Mouse (Mus musculus) embryonic facial prominence, embryonic 10.5 days (tissue): ENCODE data around the gene Aqp8. TPM values are rescaled to one million over a fixed set of nuclear protein-coding genes. Genes with fewer than 3 reads are reported as not detected.

Experiments used
- DNase-seq: peaks from one replicate; pipeline ENCODE4 v3.0.0-alpha.2; 2017; ENCODE audit warnings: low spot score
- H3K27ac ChIP-seq: fragments of 300-500 bp; sonication (generic); replicated peaks from 2 replicates; pipeline ENCODE4 v1.5.1; 2016; ENCODE audit warnings: mild to moderate bottlenecking
- H3K27me3 ChIP-seq: fragments of 300-500 bp; sonication (generic); replicated peaks from 2 replicates; pipeline ENCODE4 v1.6.1; 2016; ENCODE audit warnings: low read depth, mild to moderate bottlenecking; ENCODE audit not compliant: poor library complexity, severe bottlenecking
- H3K36me3 ChIP-seq: fragments of 300-500 bp; sonication (generic); replicated peaks from 2 replicates; pipeline ENCODE4 v1.6.1; 2016; ENCODE audit warnings: mild to moderate bottlenecking, moderate library complexity
- H3K4me1 ChIP-seq: fragments of 300-500 bp; sonication (generic); 2 replicates; pipeline ENCODE4 v1.6.1; 2016
- H3K4me3 ChIP-seq: fragments of 300-500 bp; sonication (generic); 2 replicates; pipeline ENCODE4 v1.5.1; 2016; ENCODE audit warnings: mild to moderate bottlenecking, moderate library complexity
- H3K9me3 ChIP-seq: fragments of 300-500 bp; sonication (generic); 2 replicates; pipeline ENCODE4 v1.6.1; 2016; ENCODE audit warnings: mild to moderate bottlenecking
- WGBS: fragments of 180-500 bp; shearing (Covaris S2); methylation state at CpG from one replicate; pipeline ENCODE4 v1.1.7; 2016; 5-methylcytosine and 5-hydroxymethylcytosine counted together
- polyA plus RNA-seq: library from polyadenylated mRNA; unstranded; fragments of >200 nt; fragmentation: Nextera tagmentation; extraction: Ambion mirVana; gene quantifications from 2 replicates; pipeline ENCODE4 v1.2.1, GENCODE M21; 2016

Aqp8 gene
- 0.34 and 0.51 TPM in 2 replicates for polyA plus RNA-seq

DNA sequence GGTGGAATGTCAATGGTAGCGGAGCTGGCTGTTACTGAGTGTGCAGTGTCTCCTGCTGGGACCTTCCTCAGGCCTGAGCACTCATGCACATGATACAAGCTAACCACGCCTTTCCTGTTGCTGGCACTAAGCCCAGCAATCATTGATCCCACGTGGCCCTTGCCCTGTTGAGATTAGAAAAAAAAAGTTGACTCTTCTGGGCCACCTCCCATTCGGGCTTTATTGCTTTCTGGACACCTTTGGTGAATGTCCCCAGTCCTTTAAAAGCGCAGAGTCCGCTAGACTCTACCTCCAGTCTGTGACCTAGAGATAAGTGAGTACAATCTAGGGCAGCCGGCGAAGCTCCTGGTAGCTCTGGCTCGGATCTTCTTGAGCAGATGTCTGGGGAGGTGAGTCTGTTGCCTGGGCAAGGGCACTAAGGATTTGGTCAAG is at the start of gene Aqp8:
Gene Aqp8 (plus strand): TSS at position 222 of the 432 bp plus-strand sequence.
- no peak within 1 kb of the TSS for H3K4me3 ChIP-seq
- 89% methylated on average over 9 of the region's 9 CpGs for WGBS
- no peak within 1 kb of the TSS for H3K27ac ChIP-seq
- no peak for DNase-seq
- no peaks in the 10 kb centered on the region for H3K27me3 ChIP-seq
- no peaks in the 10 kb centered on the region for H3K4me1 ChIP-seq
- H3K36me3 ChIP-seq: no peaks in the 10 kb centered on the region
- no peaks in the 10 kb centered on the region for H3K9me3 ChIP-seq

DNA sequence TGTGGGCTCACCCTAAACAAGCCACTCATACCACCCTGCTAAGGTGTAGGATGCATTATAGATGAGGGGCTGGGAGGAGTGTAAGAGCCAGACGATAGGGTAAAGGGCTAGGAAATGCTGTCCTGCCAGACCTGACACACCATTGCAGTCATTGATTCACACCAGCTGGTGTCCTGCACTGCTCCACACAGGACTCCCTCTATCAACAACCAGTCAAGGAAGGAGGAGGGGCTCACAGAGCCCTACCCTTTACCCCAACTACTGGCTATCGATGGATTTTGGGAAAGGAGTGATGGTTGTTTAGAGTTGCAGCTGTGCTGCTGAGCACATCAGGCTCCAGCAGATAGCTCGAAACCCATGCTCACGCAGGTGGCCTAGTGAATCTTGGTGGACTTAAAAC is 45.3 kb upstream of the Aqp8 start:
- DNase-seq: no peak
- WGBS: 81% methylated on average over 4 of the region's 4 CpGs

DNA sequence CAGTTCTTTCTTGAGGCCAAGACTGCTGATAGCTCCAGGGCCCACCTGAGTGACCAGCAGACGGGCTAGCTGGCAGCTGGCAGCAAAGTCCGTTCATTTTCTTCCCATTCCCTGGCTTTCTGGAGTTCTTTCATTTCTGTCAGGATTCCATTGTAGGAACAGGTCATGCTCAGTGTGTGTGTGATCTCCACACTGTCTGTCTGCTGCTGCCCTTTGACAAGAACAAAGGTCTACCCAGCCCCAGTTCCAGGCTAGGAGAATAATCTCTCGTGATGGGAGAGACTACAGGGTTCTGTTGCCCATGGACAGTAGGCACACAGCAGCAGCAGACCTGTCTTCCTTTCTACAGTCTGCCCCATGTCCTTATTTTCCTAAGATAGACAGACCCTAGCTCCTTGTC is 44.4 kb upstream of the Aqp8 start:
- no peaks in the 10 kb centered on the region for H3K4me1 ChIP-seq
- H3K4me3 ChIP-seq: no peak overlapping the region
- H3K27ac ChIP-seq: no peak overlapping the region
- peaks cover 54% of the 10 kb centered on the region for H3K36me3 ChIP-seq
- no peaks in the 10 kb centered on the region for H3K27me3 ChIP-seq
- WGBS: 90% methylated on average over 3 of the region's 3 CpGs
- DNase-seq: no peak
- no peaks in the 10 kb centered on the region for H3K9me3 ChIP-seq

More for the DNA sequence above, 45.3 kb upstream of the Aqp8 start:
- Histone ChIP-seq H3K36me3 (peaks cover 51% of the 10 kb centered on the region), H3K4me1 (no peaks in the 10 kb centered on the region), H3K27me3 (no peaks in the 10 kb centered on the region), H3K27ac (no peak overlapping the region), H3K4me3 (no peak overlapping the region), H3K9me3 (no peaks in the 10 kb centered on the region)

DNA sequence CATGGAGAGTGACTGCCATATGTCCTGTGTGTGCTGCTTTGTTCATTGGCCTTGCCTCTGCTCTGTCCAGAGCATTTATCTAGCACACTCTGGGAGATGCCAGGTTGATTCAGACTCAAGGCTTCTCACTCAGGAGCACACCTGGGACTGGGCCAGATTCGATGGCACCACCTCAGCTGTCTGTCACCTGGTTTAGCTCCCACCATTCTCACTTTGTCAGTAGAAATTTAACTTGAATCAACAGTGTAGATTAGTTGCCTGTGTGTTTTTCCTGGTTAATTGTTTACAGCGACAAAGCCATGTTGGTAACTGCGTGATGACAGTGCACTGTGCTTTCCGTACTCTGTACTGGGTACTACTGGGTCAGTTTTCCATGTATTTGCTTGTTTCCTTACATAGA is 42.1 kb upstream of the Aqp8 start:
- Histone ChIP-seq H3K27ac (no peak overlapping the region), H3K4me1 (no peaks in the 10 kb centered on the region), H3K9me3 (no peaks in the 10 kb centered on the region), H3K27me3 (no peaks in the 10 kb centered on the region), H3K4me3 (no peak overlapping the region), H3K36me3 (peaks cover 68% of the 10 kb centered on the region)
- WGBS: 90% methylated on average over 4 of the region's 4 CpGs
- no peak for DNase-seq

- Histone ChIP-seq H3K9me3 (no peaks in the 10 kb centered on the region), H3K27ac (no peak overlapping the region), H3K36me3 (peaks cover 76% of the 10 kb centered on the region), H3K4me1 (no peaks in the 10 kb centered on the region), H3K27me3 (no peaks in the 10 kb centered on the region), H3K4me3 (no peak overlapping the region)
- no peak for DNase-seq
- whole genome bisulfite sequencing: 93% methylated on average over 3 of the region's 3 CpGs
These were observed 40.1 kb upstream of the Aqp8 start for GRCm38 (mm10) chr7:123421958-123422357.

GRCm38 (mm10) chr7:123424281-123424680 is 37.8 kb upstream of the Aqp8 start:
- WGBS: 94% methylated on average over 6 of the region's 6 CpGs
- no peaks in the 10 kb centered on the region for H3K4me1 ChIP-seq
- no peak for DNase-seq
- no peaks in the 10 kb centered on the region for H3K9me3 ChIP-seq
- no peak overlapping the region for H3K4me3 ChIP-seq
- H3K27ac ChIP-seq: no peak overlapping the region
- H3K27me3 ChIP-seq: no peaks in the 10 kb centered on the region
- H3K36me3 ChIP-seq: peaks cover 78% of the 10 kb centered on the region

DNA sequence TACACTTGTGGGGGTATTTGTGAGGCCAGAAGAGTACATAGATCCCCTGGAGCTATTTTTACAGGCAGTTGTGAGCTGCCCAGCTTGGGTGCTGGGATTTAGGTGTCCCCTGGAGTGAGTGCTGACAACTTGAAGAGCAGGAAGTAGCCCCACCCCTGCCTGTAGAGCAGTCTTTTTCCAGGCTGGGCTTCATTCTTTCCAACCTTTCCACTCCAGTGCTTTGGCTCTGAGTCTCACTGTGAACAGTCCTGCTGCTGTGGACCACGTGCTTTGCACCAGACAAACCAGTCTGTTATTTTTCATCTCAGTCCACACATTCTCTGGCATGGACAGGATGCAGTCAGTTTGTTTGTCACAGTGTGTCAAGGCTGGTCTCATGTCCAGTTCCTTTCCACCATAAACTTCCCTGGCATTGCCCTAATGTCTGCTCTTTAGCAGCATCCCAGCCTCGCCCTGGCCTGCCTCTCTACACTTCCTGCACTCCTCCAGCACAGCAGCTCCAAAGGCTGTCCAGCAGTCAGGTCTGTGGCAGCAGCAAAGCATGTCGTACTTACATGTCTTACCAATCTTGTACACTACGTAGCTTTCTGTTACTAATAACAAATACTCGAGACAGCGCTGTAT is 36.8 kb upstream of the Aqp8 start:
- H3K27me3 ChIP-seq: no peaks in the 10 kb centered on the region
- WGBS: 90% methylated on average over 6 of the region's 6 CpGs
- H3K27ac ChIP-seq: no peak overlapping the region
- no peaks in the 10 kb centered on the region for H3K9me3 ChIP-seq
- no peak overlapping the region for H3K4me3 ChIP-seq
- DNase-seq: no peak
- H3K4me1 ChIP-seq: no peaks in the 10 kb centered on the region
- H3K36me3 ChIP-seq: peaks cover 79% of the 10 kb centered on the region

DNA sequence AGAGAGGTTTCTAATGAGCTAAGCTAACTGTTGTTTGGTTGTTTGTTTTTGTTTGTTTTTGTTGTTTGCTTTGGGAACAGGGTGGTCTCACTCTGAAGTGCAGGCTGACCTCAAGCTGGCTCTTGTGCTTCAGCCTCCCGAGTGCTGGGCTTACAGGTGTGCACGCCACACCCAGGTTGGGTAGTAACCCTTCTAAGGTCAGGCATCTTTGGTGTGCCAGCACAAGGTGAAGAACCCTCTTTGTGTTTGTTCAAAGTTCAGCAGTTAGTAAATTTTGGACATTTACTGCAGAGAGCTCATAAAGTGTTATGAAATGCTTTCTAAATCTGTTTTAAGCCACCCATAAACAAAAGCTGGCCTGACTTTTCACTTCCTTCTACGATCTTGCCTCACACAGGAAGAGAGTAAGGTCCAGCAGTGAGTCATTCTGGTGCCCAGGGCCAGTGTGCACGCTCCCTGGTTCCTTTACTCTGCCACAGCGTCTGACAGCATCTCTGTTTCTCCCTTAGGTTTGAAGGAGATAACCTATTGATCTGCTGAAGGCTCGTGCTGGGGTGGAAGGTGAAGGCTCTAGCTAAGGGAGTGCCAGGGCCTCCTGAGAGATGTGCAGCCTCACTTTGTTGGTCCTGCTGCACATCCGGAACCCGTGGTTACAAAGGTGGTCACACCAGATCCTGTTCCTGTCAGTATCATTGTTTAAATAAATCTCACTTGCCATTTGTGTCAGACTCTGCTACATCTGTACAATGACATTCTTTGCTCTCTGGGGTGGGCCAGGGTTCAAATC is 32.3 kb upstream of the Aqp8 start:
- Histone ChIP-seq H3K9me3 (no peaks in the 10 kb centered on the region; the same call in 1 of the 2 replicates), H3K4me1 (no peaks in the 10 kb centered on the region), H3K36me3 (peaks cover 57% of the 10 kb centered on the region), H3K27ac (no peak overlapping the region), H3K4me3 (no peak overlapping the region), H3K27me3 (no peaks in the 10 kb centered on the region)
- no peak for DNase-seq
- WGBS: 87% methylated on average over 8 of the region's 8 CpGs

DNA sequence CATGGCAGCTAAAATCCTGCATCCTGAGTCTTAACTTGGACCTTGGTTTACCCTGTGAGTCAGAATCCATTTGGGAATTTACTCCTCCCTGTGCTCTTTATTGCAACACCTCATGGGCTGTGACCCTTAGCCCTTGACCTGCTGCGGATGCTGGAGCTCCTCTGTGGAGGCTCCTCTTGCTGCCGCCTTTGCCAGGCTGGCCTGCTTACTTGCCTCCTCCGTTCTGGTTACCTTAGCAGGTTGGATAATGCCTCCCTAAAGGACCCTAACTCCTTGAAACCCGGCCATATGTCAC is 31.7 kb upstream of the Aqp8 start:
- Histone ChIP-seq H3K36me3 (peaks cover 52% of the 10 kb centered on the region), H3K9me3 (no peaks in the 10 kb centered on the region; the same call in 1 of the 2 replicates), H3K27me3 (no peaks in the 10 kb centered on the region), H3K27ac (no peak overlapping the region), H3K4me1 (no peaks in the 10 kb centered on the region), H3K4me3 (no peak overlapping the region)
- no peak for DNase-seq
- 87% methylated on average over 4 of the region's 4 CpGs for WGBS

GRCm38 (mm10) chr7:123431206-123431605 is 30.9 kb upstream of the Aqp8 start:
- H3K27me3 ChIP-seq: no peaks in the 10 kb centered on the region
- WGBS: 85% methylated on average over 4 of the region's 4 CpGs
- no peaks in the 10 kb centered on the region for H3K4me1 ChIP-seq
- H3K4me3 ChIP-seq: no peak overlapping the region
- H3K9me3 ChIP-seq: no peaks in the 10 kb centered on the region; the same call in 1 of the 2 replicates
- no peak for DNase-seq
- H3K27ac ChIP-seq: no peak overlapping the region
- H3K36me3 ChIP-seq: peaks cover 47% of the 10 kb centered on the region

GRCm38 (mm10) chr7:123442079-123442478 is 20.0 kb upstream of the Aqp8 start:
- 79% methylated on average over 1 of the region's 1 CpGs for WGBS
- H3K4me1 ChIP-seq: no peaks in the 10 kb centered on the region
- no peak for DNase-seq
- no peaks in the 10 kb centered on the region for H3K36me3 ChIP-seq
- no peaks in the 10 kb centered on the region for H3K9me3 ChIP-seq
- no peak overlapping the region for H3K27ac ChIP-seq
- no peaks in the 10 kb centered on the region for H3K27me3 ChIP-seq
- no peak overlapping the region for H3K4me3 ChIP-seq

DNA sequence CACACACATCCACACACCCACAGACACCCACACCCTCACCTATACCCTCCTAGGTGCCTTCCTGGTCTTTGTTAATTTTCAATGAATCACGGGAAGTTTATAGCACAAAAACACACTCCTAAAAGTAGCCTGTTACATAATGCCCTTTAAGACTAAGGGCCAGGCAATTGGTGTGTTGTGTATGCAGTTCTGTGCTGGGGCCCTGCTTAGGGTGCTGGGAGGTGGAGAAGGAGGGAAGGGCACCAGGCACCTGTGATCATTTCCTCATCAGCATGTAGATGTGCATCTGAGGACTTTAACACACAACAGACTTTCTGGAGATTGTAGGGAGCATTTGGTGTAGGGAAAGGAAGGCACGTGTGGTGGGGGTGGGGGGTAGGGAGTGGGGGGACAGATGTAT is 13.3 kb upstream of the Aqp8 start:
- WGBS: 92% methylated on average over 2 of the region's 2 CpGs
- Histone ChIP-seq H3K4me3 (no peak overlapping the region), H3K27ac (no peak overlapping the region), H3K27me3 (no peaks in the 10 kb centered on the region), H3K36me3 (no peaks in the 10 kb centered on the region), H3K9me3 (no peaks in the 10 kb centered on the region), H3K4me1 (no peaks in the 10 kb centered on the region)
- DNase-seq: no peak

DNA sequence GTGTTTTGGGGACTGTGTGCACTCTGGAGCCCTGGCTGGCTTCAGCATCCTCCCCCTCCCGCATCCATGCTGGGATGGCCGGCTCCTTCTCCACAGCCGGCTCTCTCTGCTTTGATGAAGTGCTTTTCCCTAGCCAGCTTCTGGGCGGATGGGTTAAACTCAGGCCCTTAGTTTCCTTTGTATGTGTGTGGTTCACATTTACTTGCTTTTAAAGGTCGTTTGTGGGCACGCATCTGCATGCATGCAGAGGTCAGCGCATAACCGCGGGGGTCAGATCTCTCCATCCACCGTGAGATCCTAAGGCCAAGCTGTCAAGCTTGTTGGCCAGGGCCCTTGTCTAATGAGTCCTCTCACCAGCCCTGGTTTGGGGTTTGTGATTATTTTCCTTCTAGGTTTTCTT is 12.4 kb upstream of the Aqp8 start:
- no peak overlapping the region for H3K27ac ChIP-seq
- no peaks in the 10 kb centered on the region for H3K36me3 ChIP-seq
- no peaks in the 10 kb centered on the region for H3K9me3 ChIP-seq
- H3K27me3 ChIP-seq: no peaks in the 10 kb centered on the region
- 60% methylated on average over 10 of the region's 10 CpGs for WGBS
- DNase-seq: no peak
- H3K4me3 ChIP-seq: no peak overlapping the region
- no peaks in the 10 kb centered on the region for H3K4me1 ChIP-seq
